Mouse (Mus musculus) CD4-positive, CD25-positive, alpha-beta regulatory T cell, adult 4 months (primary cell): ENCODE measurements at regions not wholly inside any gene's neighbourhood (a gene's known extent, or its start where the extent isn't known, plus 50 kb on each side); places are given as distances from the start of the nearest gene placed in this dataset.

ENCODE experiments used
- ATAC-seq: one replicate; pipeline ENCODE4 v1.8.0; 2017

- ATAC-seq, result peak; percentile 85
Measured at GRCm38 (mm10) chr12:16185431-16185923, 368.8 kb upstream of the Trib2 start.

GRCm38 (mm10) chr12:16183055-16183454 lies 366.3 kb upstream of the Trib2 start:
- no peak for ATAC-seq

- ATAC-seq, result no peak
Measured at GRCm38 (mm10) chr12:16181599-16181998, 364.9 kb upstream of the Trib2 start.

- ATAC-seq, result no peak
Measured at GRCm38 (mm10) chr12:16179897-16180296, 363.2 kb upstream of the Trib2 start.

GRCm38 (mm10) chr12:16176326-16176725 lies 359.6 kb upstream of the Trib2 start:
- no peak for ATAC-seq

GRCm38 (mm10) chr12:16172176-16172575 lies 355.5 kb upstream of the Trib2 start:
- no peak for ATAC-seq

GRCm38 (mm10) chr12:16171636-16172035 lies 354.9 kb upstream of the Trib2 start:
- ATAC-seq, result peak; percentile 35

GRCm38 (mm10) chr12:16169781-16170535 lies 353.2 kb upstream of the Trib2 start:
- peak; percentile 93 for ATAC-seq

- ATAC-seq, result no peak
Measured at GRCm38 (mm10) chr12:16167793-16168343, 351.1 kb upstream of the Trib2 start.

GRCm38 (mm10) chr12:16165126-16165525 lies 348.4 kb upstream of the Trib2 start:
- no peak for ATAC-seq

- no peak for ATAC-seq
Measured at GRCm38 (mm10) chr12:16161947-16162346, 345.2 kb upstream of the Trib2 start.

GRCm38 (mm10) chr12:16157896-16158295 lies 341.2 kb upstream of the Trib2 start:
- ATAC-seq, result no peak

GRCm38 (mm10) chr12:16155791-16156558 lies 339.3 kb upstream of the Trib2 start:
- ATAC-seq, result no peak

GRCm38 (mm10) chr12:16154256-16154655 lies 337.5 kb upstream of the Trib2 start:
- ATAC-seq, result no peak

- no peak for ATAC-seq
Measured at GRCm38 (mm10) chr12:16152108-16152507, 335.4 kb upstream of the Trib2 start.

- no peak for ATAC-seq
Measured at GRCm38 (mm10) chr12:16151170-16151702, 334.5 kb upstream of the Trib2 start.

GRCm38 (mm10) chr12:16146919-16147318 lies 330.2 kb upstream of the Trib2 start:
- ATAC-seq, result no peak

GRCm38 (mm10) chr12:16145621-16146020 lies 328.9 kb upstream of the Trib2 start:
- no peak for ATAC-seq

- no peak for ATAC-seq
Measured at GRCm38 (mm10) chr12:16141193-16141592, 324.5 kb upstream of the Trib2 start.

- no peak for ATAC-seq
Measured at GRCm38 (mm10) chr12:16140511-16141110, 323.9 kb upstream of the Trib2 start.

- no peak for ATAC-seq
Measured at GRCm38 (mm10) chr12:16139152-16139551, 322.4 kb upstream of the Trib2 start.

- ATAC-seq, result no peak
Measured at GRCm38 (mm10) chr12:16137801-16138200, 321.1 kb upstream of the Trib2 start.

GRCm38 (mm10) chr12:16136214-16136671 lies 319.5 kb upstream of the Trib2 start:
- ATAC-seq, result no peak
